Mouse (Mus musculus) kidney, embryonic 16.5 days (tissue): ENCODE data around the gene Ndufs8. TPM values are rescaled to one million over a fixed set of nuclear protein-coding genes. Genes with fewer than 3 reads are reported as not detected.

Source experiments
- ATAC-seq: fragments of 200-750 bp; cut with Nextera tagmentation; 2 replicates; pipeline ENCODE4 v1.8.0; 2017; ENCODE audit warnings: moderate TSS enrichment; ENCODE audit not compliant: low FRiP score, low TSS enrichment
- H3K27ac ChIP-seq: fragments of 300-500 bp; sonication (generic); 2 replicates; pipeline ENCODE4 v1.5.1; 2014; ENCODE audit warnings: low read length
- H3K27me3 ChIP-seq: fragments of 300-500 bp; sonication (generic); 2 replicates; pipeline ENCODE4 v1.6.1; 2014; ENCODE audit warnings: low read length, control low read depth, mixed read lengths; ENCODE audit not compliant: insufficient read depth
- H3K36me3 ChIP-seq: fragments of 300-500 bp; sonication (generic); 2 replicates; pipeline ENCODE4 v1.6.1; 2014; ENCODE audit warnings: low read length, control low read depth, mixed read lengths; ENCODE audit not compliant: insufficient read depth
- H3K4me1 ChIP-seq: fragments of 300-500 bp; sonication (generic); 2 replicates; pipeline ENCODE4 v1.6.1; 2014; ENCODE audit warnings: low read length, control low read depth, mixed read lengths; ENCODE audit not compliant: insufficient read depth
- H3K4me2 ChIP-seq: fragments of 300-500 bp; sonication (generic); replicated peaks from 2 replicates; pipeline ENCODE4 v1.6.1; 2014; ENCODE audit warnings: low read depth, low read length
- H3K4me3 ChIP-seq: fragments of 300-500 bp; sonication (generic); 2 replicates; pipeline ENCODE4 v1.5.1; 2014; ENCODE audit warnings: mild to moderate bottlenecking, low read length
- H3K9ac ChIP-seq: fragments of 300-500 bp; sonication (generic); replicated peaks from 2 replicates; pipeline ENCODE4 v1.6.1; 2014; ENCODE audit warnings: low read length
- H3K9me3 ChIP-seq: fragments of 300-500 bp; sonication (generic); 2 replicates; pipeline ENCODE4 v1.6.1; 2016; ENCODE audit warnings: low read length, control low read depth
- WGBS: fragments of 180-500 bp; shearing (Covaris S2); extraction: QIAGEN DNeasy Blood & Tissue Kit; methylation state at CpG from one replicate; pipeline ENCODE4 v1.1.7; 2014; 5-methylcytosine and 5-hydroxymethylcytosine counted together
- polyA plus RNA-seq: library from polyadenylated mRNA; unstranded; fragments of >200 nt; fragmentation: Nextera tagmentation; extraction: Ambion mirVana; gene quantifications from 2 replicates; pipeline ENCODE4 v1.2.1, GENCODE M21; 2015

Gene Ndufs8
- polyA plus RNA-seq, 1 experiment from 2014 or later: 401 TPM

DNA sequence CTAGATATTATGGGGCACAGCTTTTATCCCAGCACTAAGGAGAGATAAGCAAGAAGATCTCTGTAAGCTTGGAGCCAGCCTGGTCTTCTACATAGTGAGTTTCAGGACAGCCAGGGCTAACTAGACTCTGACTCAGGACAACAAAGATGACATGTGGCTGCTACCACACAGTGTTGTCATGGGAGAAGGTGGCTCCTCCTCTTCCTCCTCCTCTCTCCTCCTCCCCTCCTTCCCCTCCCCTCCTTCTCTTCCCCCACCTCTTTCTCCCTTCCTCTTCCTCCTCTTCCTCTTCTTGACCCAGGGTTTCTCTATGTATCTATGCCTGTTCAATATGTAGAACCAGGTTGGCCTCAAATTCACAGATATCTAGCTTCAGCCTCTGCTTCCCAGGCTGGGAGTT lies 38.9 kb upstream of the Ndufs8 start:
- Histone ChIP-seq H3K36me3 (no peaks in the 10 kb centered on the region), H3K27me3 (no peaks in the 10 kb centered on the region), H3K9ac (no peak overlapping the region), H3K4me3 (no peak overlapping the region), H3K9me3 (no peaks in the 10 kb centered on the region), H3K4me1 (peaks cover 8% of the 10 kb centered on the region; the same call in 1 of the 2 replicates), H3K4me2 (no peak overlapping the region), H3K27ac (no peak overlapping the region)
- no peak for ATAC-seq

- no peaks in the 10 kb centered on the region for H3K9me3 ChIP-seq
- H3K27me3 ChIP-seq: no peaks in the 10 kb centered on the region
- no peak overlapping the region for H3K27ac ChIP-seq
- no peak overlapping the region for H3K9ac ChIP-seq
- H3K4me1 ChIP-seq: peaks cover 11% of the 10 kb centered on the region; the same call in 1 of the 2 replicates
- H3K4me2 ChIP-seq: no peak overlapping the region
- H3K36me3 ChIP-seq: no peaks in the 10 kb centered on the region
- no peak for ATAC-seq
- H3K4me3 ChIP-seq: no peak overlapping the region
- 67% methylated on average over 3 of the region's 3 CpGs for WGBS
These were observed 37.8 kb upstream of the Ndufs8 start for GRCm38 (mm10) chr19:3950331-3950730.

- peaks cover 4% of the 10 kb centered on the region; the same call in 1 of the 2 replicates for H3K4me1 ChIP-seq
- WGBS: 68% methylated on average over 14 of the region's 14 CpGs
- H3K36me3 ChIP-seq: no peaks in the 10 kb centered on the region
- no peak overlapping the region for H3K9ac ChIP-seq
- H3K9me3 ChIP-seq: no peaks in the 10 kb centered on the region
- no peak overlapping the region for H3K4me2 ChIP-seq
- H3K27me3 ChIP-seq: no peaks in the 10 kb centered on the region
- no peak overlapping the region for H3K27ac ChIP-seq
- ATAC-seq: no peak
- no peak overlapping the region for H3K4me3 ChIP-seq
These were observed 36.0 kb upstream of the Ndufs8 start for GRCm38 (mm10) chr19:3948546-3948945.

DNA sequence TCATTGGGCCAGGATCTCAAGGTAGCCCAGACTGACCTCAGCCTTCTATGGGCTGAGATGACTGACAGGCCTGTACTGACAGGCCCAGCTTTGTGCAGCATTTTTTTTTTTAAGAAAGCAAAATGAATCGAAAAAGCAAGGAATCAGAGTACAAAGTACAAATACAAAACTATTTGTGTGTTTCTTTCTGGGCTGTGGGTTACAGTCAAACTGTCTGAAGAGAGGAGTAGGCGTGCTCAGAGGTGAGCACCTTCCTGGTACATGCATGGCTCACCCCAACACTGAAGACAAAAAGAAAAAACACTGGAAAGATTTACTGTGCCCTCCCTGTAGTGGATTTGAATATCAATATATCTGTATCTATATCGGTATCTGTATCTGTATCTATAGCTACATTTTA lies 35.2 kb upstream of the Ndufs8 start:
- WGBS: 85% methylated on average over 3 of the region's 3 CpGs
- no peaks in the 10 kb centered on the region for H3K27me3 ChIP-seq

GRCm38 (mm10) chr19:3946715-3947114 lies 34.1 kb upstream of the Ndufs8 start:
- H3K4me3 ChIP-seq: no peak overlapping the region
- H3K4me2 ChIP-seq: no peak overlapping the region
- no peaks in the 10 kb centered on the region for H3K27me3 ChIP-seq
- no peaks in the 10 kb centered on the region for H3K9me3 ChIP-seq
- peak; percentile 72; the same call in 1 of the 2 replicates for ATAC-seq
- WGBS: 15% methylated on average over 2 of the region's 2 CpGs
- H3K9ac ChIP-seq: no peak overlapping the region
- no peaks in the 10 kb centered on the region for H3K36me3 ChIP-seq
- peaks cover 6% of the 10 kb centered on the region for H3K4me1 ChIP-seq
- H3K27ac ChIP-seq: no peak overlapping the region

More for the DNA sequence above, 35.2 kb upstream of the Ndufs8 start:
- H3K9me3 ChIP-seq: no peaks in the 10 kb centered on the region
- ATAC-seq: no peak
- peaks cover 6% of the 10 kb centered on the region for H3K4me1 ChIP-seq
- no peak overlapping the region for H3K4me3 ChIP-seq
- H3K27ac ChIP-seq: no peak overlapping the region
- no peaks in the 10 kb centered on the region for H3K36me3 ChIP-seq
- no peak overlapping the region for H3K9ac ChIP-seq
- no peak overlapping the region for H3K4me2 ChIP-seq

DNA sequence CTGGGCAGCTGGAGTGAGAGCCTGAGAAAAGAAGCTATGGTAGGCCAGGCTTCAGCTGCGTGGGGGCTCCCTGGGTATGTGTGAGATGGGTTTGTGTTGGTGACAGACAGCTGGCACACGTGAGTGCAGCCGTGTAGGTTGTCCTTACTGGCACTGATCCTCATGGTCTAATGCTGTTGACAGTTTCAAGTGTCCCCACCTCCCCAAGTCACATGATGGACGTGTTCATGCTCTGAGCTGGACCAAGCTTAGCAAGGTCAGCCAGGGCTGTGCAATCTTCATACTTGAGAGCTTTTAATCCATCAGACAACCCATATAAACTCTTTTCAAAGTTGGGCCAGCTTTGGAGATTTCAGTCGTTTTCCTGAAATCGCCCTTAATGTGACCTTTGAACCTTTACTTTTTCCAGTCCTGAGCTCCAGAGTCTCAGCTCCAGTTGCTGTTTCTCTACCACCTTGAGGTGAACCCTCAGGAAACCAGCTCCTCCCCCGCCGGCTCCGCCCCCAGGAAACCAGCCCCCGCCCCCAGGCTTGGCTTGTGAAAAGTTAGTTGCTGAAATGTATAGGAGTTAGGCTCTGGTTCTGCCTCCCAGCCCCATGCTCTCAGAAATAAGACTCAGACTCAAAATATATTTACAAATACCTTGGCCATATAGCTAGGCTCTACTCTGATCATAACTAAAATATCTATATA lies 33.4 kb upstream of the Ndufs8 start:
- 31% methylated on average over 10 of the region's 10 CpGs for WGBS
- Histone ChIP-seq H3K27ac (no peak overlapping the region), H3K4me2 (no peak overlapping the region), H3K36me3 (no peaks in the 10 kb centered on the region), H3K27me3 (no peaks in the 10 kb centered on the region), H3K4me3 (no peak overlapping the region), H3K4me1 (peaks cover 6% of the 10 kb centered on the region), H3K9ac (no peak overlapping the region), H3K9me3 (no peaks in the 10 kb centered on the region)
- ATAC-seq: no peak

DNA sequence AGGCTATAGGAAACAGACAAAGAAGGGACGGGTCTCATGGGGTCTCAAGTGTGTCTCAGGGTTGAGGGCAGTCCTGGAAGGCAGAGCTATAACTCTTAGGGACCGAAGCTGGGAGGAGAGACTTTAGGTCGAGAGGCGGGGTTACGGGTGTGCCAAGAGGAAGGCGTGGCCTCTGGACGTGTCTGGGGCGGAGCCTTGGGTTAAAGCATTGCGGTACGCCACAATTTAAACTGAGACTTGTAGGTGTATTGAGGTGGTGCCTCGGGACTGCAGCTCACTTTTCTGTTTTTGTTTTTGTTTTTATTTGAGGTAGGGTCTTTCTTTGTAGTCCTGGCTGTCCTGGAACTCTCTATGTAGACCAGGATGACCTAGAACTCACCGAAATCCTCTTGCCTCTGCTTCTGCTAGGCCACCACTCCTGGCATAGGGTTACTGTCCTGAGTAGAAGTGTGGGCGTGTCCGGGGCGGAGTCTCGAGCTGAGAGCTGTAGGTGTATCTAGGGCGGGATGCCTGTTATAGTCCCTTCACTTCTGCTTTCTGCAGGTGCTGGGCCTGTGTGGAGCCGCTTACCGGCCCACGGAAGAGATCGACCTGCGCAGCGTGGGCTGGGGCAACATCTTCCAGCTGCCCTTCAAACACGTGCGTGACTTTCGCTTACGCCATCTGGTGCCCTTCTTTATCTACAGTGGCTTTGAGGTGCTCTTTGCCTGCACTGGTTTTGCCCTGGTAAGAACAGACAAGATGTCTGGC lies 30.6 kb upstream of the Ndufs8 start:
- no peaks in the 10 kb centered on the region for H3K27me3 ChIP-seq

DNA sequence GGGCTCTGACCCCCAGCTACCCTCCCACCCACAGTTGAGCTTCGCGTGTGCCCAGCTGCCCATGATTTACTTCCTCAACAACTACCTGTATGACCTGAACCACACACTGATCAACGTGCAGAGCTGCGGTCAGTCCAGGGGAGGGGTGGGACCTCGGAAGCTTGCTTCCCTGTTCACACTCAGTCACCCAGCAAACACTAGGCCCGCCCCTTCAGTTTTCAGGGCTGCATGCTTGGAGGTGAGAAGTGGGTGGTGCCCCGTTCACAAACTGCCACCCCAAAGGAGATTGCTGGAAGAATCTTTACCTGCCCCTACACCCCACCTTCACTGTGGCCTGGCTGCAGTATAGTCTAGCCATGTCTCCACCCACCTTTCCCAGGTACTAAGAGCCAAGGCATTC lies 29.7 kb upstream of the Ndufs8 start:
- H3K27me3 ChIP-seq: no peaks in the 10 kb centered on the region
- ATAC-seq: 0 out of 2 replicates have a peak, but pooled peaks have one; percentile 37

More for the DNA sequence above, 30.6 kb upstream of the Ndufs8 start:
- Histone ChIP-seq H3K36me3 (no peaks in the 10 kb centered on the region), H3K27ac (no peak overlapping the region), H3K9me3 (no peaks in the 10 kb centered on the region), H3K4me2 (peak overlapping the region; percentile 36), H3K4me3 (no peak overlapping the region), H3K9ac (no peak overlapping the region), H3K4me1 (peaks cover 6% of the 10 kb centered on the region)
- 22% methylated on average over 27 of the region's 27 CpGs for WGBS
- ATAC-seq: no peak

GRCm38 (mm10) chr19:3935896-3936850 lies 23.6 kb upstream of the Ndufs8 start:
- H3K9ac ChIP-seq: peak overlapping the region; percentile 75
- H3K4me1 ChIP-seq: peaks cover 13% of the 10 kb centered on the region; the same call in 1 of the 2 replicates
- H3K36me3 ChIP-seq: no peaks in the 10 kb centered on the region
- H3K4me2 ChIP-seq: peak overlapping the region; percentile 82
- H3K27me3 ChIP-seq: no peaks in the 10 kb centered on the region
- WGBS: 5% methylated on average over 22 of the region's 22 CpGs
- 0 out of 2 replicates have a peak, but pooled peaks have one; percentile 18 for ATAC-seq
- peak overlapping the region; percentile 60 for H3K4me3 ChIP-seq
- H3K27ac ChIP-seq: peak overlapping the region; percentile 12; the same call in 1 of the 2 replicates
- H3K9me3 ChIP-seq: no peaks in the 10 kb centered on the region

More for the DNA sequence above, 29.7 kb upstream of the Ndufs8 start:
- WGBS: 79% methylated on average over 7 of the region's 7 CpGs
- no peak overlapping the region for H3K4me2 ChIP-seq
- peaks cover 6% of the 10 kb centered on the region for H3K4me1 ChIP-seq
- no peak overlapping the region for H3K9ac ChIP-seq
- no peaks in the 10 kb centered on the region for H3K36me3 ChIP-seq
- H3K4me3 ChIP-seq: no peak overlapping the region
- no peak overlapping the region for H3K27ac ChIP-seq
- H3K9me3 ChIP-seq: no peaks in the 10 kb centered on the region
